Mouse (Mus musculus): ENCODE data around the gene Frmd6.
A peak's percentile ranks its signal among the peaks of the same experiment; 100 is the strongest.

DNA sequence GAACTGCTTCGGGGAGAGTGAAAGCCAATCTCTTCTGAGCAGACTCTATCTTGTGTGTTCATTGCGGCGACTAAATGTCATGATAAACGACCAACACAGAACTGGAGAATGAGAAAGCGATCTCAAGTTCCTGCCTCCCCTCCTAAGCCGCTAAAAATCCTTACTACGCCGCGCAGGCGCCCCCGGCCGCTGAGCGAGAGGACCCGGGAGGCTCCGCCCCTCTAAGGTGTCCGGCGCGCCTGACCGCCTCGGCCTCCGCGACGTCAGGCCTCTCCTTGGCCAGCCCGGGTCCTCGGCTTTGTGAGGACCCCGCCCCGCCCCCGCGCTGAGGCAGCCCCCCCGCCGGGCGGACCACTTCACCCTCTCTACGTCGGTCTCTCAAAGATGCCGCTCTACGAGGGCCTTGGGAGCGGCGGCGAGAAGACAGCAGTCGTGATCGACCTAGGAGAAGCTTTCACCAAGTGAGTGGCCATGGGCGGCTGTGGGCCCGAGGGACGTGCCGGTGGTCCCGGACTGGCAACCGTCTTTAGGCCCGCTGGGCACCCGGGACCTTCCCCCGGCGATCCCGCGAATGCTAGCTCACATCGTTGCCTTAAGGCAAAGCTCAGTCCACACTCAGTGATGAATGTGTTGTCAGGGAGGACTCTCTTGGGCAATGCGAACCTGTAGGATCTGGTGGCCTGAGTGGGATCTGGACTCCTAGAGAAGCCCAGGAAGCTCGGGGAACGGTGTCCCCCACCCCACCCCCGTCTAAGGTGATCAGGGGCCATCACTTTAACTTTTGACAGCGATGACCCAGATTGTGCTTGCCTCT is 112.5 kb downstream of the Frmd6 start, which contains the start of gene Actr10:
- peak; percentile 75; the same call in 1 of the 2 replicates for TF ChIP-seq POLR2A (IDR thresholded peaks at IDR 0.05; ENCODE audit: low read depth, low read length)
- TF ChIP-seq CTCF (IDR thresholded peaks at IDR 0.05; ENCODE audit: extremely low read depth, insufficient read length, insufficient replicate concordance, low read depth, low read length) = no peak
